Mouse (Mus musculus): Measurements from ENCODE around the gene 4930469K13Rik. TPM values are rescaled to one million over a fixed set of nuclear protein-coding genes. Genes with fewer than 3 reads are reported as not detected.
A peak's percentile ranks its signal among the peaks of the same experiment; 100 is the strongest.

Gene 4930469K13Rik
- polyA plus RNA-seq, 1 experiment from 2014 or later, result not detected

- no peak for ATAC-seq (ENCODE audit: low read depth)
- Histone ChIP-seq H3K4me3 (ENCODE audit: low read depth, low read length) (no peak overlapping the region), H3K9me3 (replicated peaks; ENCODE audit: control insufficient read depth, low read length) (no peaks in the 10 kb centered on the region), H3K27ac (ENCODE audit: low read length) (no peak overlapping the region), H3K4me2 (ENCODE audit: low read depth, low read length) (no peak overlapping the region), H3K36me3 (ENCODE audit: control insufficient read depth, insufficient read depth) (no peaks in the 10 kb centered on the region), H3K27me3 (ENCODE audit: control insufficient read depth, insufficient read depth, low read depth, low read length) (no peaks in the 10 kb centered on the region), H3K4me1 (ENCODE audit: control insufficient read depth, low read depth, low read length) (no peaks in the 10 kb centered on the region; the same call in 1 of the 2 replicates), H3K9ac (ENCODE audit: low read depth, low read length) (no peak overlapping the region)
- WGBS (ENCODE audit: insufficient replicate concordance), result 46% methylated on average over 6 of the region's 6 CpGs
Measured at GRCm38 (mm10) chr11:34053031-34053818, 45.1 kb downstream of the 4930469K13Rik start.

- Histone ChIP-seq H3K27me3 (ENCODE audit: control insufficient read depth, insufficient read depth, low read depth, low read length) (no peaks in the 10 kb centered on the region), H3K4me3 (ENCODE audit: low read depth, low read length) (no peak overlapping the region), H3K9ac (ENCODE audit: low read depth, low read length) (no peak overlapping the region), H3K36me3 (ENCODE audit: control insufficient read depth, insufficient read depth) (no peaks in the 10 kb centered on the region), H3K4me2 (ENCODE audit: low read depth, low read length) (no peak overlapping the region), H3K9me3 (replicated peaks; ENCODE audit: control insufficient read depth, low read length) (no peaks in the 10 kb centered on the region), H3K27ac (ENCODE audit: low read length) (no peak overlapping the region), H3K4me1 (ENCODE audit: control insufficient read depth, low read depth, low read length) (no peaks in the 10 kb centered on the region; the same call in 1 of the 2 replicates)
- WGBS (ENCODE audit: insufficient replicate concordance), result 7% methylated on average over 2 of the region's 2 CpGs
- no peak for ATAC-seq (ENCODE audit: low read depth)
Measured at GRCm38 (mm10) chr11:34050643-34051042, 47.7 kb downstream of the 4930469K13Rik start.

DNA sequence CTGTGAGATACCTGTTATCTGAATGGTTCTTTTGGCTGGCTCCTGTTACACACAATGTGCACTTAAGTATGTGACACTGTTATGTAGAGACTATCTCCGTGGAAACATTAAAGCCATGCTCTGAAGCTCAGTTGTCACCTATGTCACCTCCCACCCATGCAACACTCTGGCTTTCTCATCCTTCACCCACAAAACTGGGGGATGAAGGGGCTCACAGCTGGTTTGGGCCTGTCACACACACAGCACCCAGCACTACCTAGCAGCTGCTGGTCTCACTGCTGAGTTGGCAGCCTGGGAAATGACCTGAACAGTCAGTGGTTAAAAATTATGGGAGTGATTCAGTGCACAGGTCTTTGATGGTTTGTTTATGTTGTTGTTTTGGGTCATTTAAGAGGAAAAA is 48.3 kb downstream of the 4930469K13Rik start:
- Histone ChIP-seq H3K27me3 (ENCODE audit: control insufficient read depth, insufficient read depth, low read depth, low read length) (no peaks in the 10 kb centered on the region), H3K9ac (ENCODE audit: low read depth, low read length) (no peak overlapping the region), H3K4me1 (ENCODE audit: control insufficient read depth, low read depth, low read length) (no peaks in the 10 kb centered on the region; the same call in 1 of the 2 replicates), H3K4me2 (ENCODE audit: low read depth, low read length) (no peak overlapping the region), H3K27ac (ENCODE audit: low read length) (no peak overlapping the region), H3K4me3 (ENCODE audit: low read depth, low read length) (no peak overlapping the region), H3K36me3 (ENCODE audit: control insufficient read depth, insufficient read depth) (no peaks in the 10 kb centered on the region), H3K9me3 (replicated peaks; ENCODE audit: control insufficient read depth, low read length) (no peaks in the 10 kb centered on the region)
- ATAC-seq (ENCODE audit: low read depth), result no peak
- 52% methylated on average over 1 of the region's 1 CpGs for WGBS (ENCODE audit: insufficient replicate concordance)

- ATAC-seq (ENCODE audit: low read depth), result no peak
- 61% methylated on average over 1 of the region's 1 CpGs for WGBS (ENCODE audit: insufficient replicate concordance)
- peak overlapping the region; percentile 33 for H3K4me3 ChIP-seq (ENCODE audit: low read depth, low read length)
- H3K4me2 ChIP-seq (ENCODE audit: low read depth, low read length), result peak overlapping the region; percentile 36
- no peaks in the 10 kb centered on the region for H3K36me3 ChIP-seq (ENCODE audit: control insufficient read depth, insufficient read depth)
- H3K4me1 ChIP-seq (ENCODE audit: control insufficient read depth, low read depth, low read length), result no peaks in the 10 kb centered on the region; the same call in 1 of the 2 replicates
- H3K27ac ChIP-seq (ENCODE audit: low read length), result no peak overlapping the region
- H3K9ac ChIP-seq (ENCODE audit: low read depth, low read length), result no peak overlapping the region
- H3K27me3 ChIP-seq (ENCODE audit: control insufficient read depth, insufficient read depth, low read depth, low read length), result no peaks in the 10 kb centered on the region
- H3K9me3 ChIP-seq (replicated peaks; ENCODE audit: control insufficient read depth, low read length), result no peaks in the 10 kb centered on the region
Measured at GRCm38 (mm10) chr11:34049125-34049379, 49.3 kb downstream of the 4930469K13Rik start.

DNA sequence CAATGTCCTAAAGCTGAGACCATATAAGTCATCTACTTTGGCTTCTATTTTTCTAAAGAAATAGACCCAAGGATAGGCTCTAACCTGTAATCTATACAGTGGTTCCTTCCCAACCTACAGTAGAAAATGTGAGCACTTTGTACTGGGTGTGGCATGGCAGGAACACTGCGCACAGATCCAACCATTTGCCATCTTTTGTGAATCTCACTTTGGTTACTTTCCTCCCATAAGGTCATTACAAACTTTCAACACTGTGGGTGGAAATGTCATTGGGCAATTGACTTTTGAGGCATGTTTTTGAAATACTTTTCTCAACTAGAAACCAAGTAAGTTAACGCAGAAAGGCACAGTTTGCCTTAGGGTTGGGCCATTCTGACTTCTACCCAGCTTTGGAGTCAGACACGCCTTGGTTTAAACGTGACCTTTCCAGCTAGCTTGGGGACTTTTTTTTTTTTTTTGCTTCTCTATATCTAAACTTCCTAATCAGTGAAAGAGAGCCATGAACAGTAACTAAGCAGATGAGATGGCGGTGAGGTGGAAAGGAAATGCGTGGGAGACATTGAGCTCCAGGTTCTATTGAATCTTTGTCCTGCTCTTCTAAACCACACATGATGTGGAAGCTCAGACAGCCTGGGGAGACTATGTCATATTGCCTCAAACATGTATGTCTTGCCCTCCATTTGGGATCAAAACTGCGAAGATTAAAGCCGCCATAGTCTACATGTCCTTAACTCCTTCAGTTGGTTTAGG is 49.8 kb downstream of the 4930469K13Rik start:
- no peak overlapping the region for H3K9ac ChIP-seq (ENCODE audit: low read depth, low read length)
- H3K4me3 ChIP-seq (ENCODE audit: low read depth, low read length), result peak overlapping the region; percentile 41
- WGBS (ENCODE audit: insufficient replicate concordance), result 66% methylated on average over 8 of the region's 8 CpGs
- no peaks in the 10 kb centered on the region for H3K36me3 ChIP-seq (ENCODE audit: control insufficient read depth, insufficient read depth)
- H3K27ac ChIP-seq (ENCODE audit: low read length), result no peak overlapping the region
- no peak for ATAC-seq (ENCODE audit: low read depth)
- peak overlapping the region; percentile 36 for H3K4me2 ChIP-seq (ENCODE audit: low read depth, low read length)
- H3K9me3 ChIP-seq (replicated peaks; ENCODE audit: control insufficient read depth, low read length), result no peaks in the 10 kb centered on the region
- no peaks in the 10 kb centered on the region for H3K27me3 ChIP-seq (ENCODE audit: control insufficient read depth, insufficient read depth, low read depth, low read length)
- H3K4me1 ChIP-seq (ENCODE audit: control insufficient read depth, low read depth, low read length), result no peaks in the 10 kb centered on the region; the same call in 1 of the 2 replicates

DNA sequence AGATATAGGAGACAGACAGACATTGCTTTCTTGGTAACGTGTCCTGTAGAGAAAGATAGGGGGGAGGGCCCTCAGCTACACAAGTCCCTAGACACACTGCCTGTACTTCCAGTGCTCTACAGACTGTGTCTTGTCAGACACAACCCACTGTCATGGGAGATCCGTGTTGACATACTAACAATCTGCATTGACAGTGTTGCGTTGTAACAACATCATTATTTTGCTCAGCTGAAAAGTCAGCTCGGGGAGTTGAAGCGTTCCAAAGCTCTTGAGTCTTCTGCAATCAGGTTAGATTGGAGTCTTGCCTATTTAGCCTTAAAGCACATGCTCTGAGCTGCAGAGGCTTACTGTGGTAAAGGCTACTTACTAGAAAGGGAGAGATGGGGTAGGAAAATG is 50.8 kb downstream of the 4930469K13Rik start:
- WGBS (ENCODE audit: insufficient replicate concordance), result 45% methylated on average over 5 of the region's 5 CpGs
- ATAC-seq (ENCODE audit: low read depth), result no peak
- Histone ChIP-seq H3K27ac (ENCODE audit: low read length) (no peak overlapping the region), H3K4me3 (ENCODE audit: low read depth, low read length) (peak overlapping the region; percentile 41), H3K36me3 (ENCODE audit: control insufficient read depth, insufficient read depth) (no peaks in the 10 kb centered on the region), H3K27me3 (ENCODE audit: control insufficient read depth, insufficient read depth, low read depth, low read length) (no peaks in the 10 kb centered on the region), H3K4me1 (ENCODE audit: control insufficient read depth, low read depth, low read length) (no peaks in the 10 kb centered on the region), H3K9me3 (replicated peaks; ENCODE audit: control insufficient read depth, low read length) (no peaks in the 10 kb centered on the region), H3K4me2 (ENCODE audit: low read depth, low read length) (no peak overlapping the region), H3K9ac (ENCODE audit: low read depth, low read length) (no peak overlapping the region)

DNA sequence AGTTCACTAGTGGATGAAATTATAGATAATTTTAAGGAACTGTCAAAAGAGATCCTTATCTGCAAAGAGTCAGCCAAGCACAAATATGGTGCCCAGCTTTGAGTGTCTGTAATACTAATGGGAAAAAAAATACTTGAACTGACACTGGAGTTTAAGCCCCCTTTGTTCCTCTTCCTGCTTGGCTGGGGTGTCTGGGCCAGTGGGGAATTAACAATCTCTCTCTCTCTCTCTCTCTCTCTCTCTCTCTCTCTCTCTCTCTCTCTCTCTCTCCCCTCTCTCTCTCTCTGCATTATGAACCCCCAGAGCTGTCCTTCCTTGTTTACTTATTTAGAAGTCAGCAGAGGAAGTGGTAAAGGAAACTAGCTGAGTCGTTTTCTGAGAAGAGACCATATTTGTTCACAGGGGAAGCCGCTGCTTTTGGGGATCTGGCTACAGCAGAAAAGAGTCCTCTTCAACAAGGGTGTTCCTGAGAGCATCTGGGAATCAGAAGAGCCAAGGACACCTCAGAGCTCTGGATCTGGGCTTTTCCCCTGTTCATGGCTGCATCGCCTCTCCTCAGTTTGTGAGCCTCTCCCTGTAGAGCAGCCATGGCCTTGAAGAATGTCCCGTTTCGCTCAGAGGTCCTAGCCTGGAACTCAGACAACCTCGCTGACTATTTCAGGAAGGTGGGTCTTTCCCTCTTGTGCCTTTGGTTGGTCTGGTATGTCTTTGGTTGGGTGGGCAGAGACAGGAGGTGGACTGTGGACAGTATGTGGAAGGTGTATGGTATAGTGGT is 51.4 kb downstream of the 4930469K13Rik start, which contains the start of gene Lcp2:
TSS of gene Lcp2 (plus strand) at position 154 of the 775 bp plus-strand sequence.
- Histone ChIP-seq H3K4me3 (ENCODE audit: low read depth, low read length) (peak within 1 kb of the TSS; percentile 41), H3K27me3 (ENCODE audit: control insufficient read depth, insufficient read depth, low read depth, low read length) (no peaks in the 10 kb centered on the region), H3K4me2 (ENCODE audit: low read depth, low read length) (no peak within 1 kb of the TSS), H3K36me3 (ENCODE audit: control insufficient read depth, insufficient read depth) (no peaks in the 10 kb centered on the region), H3K27ac (ENCODE audit: low read length) (0 out of 2 replicates have a peak within 1 kb of the TSS, but pooled peaks have one; percentile 3), H3K9me3 (replicated peaks; ENCODE audit: control insufficient read depth, low read length) (no peaks in the 10 kb centered on the region), H3K4me1 (ENCODE audit: control insufficient read depth, low read depth, low read length) (no peaks in the 10 kb centered on the region), H3K9ac (ENCODE audit: low read depth, low read length) (peak within 1 kb of the TSS; percentile 8; the same call in 1 of the 2 replicates)
- 21% methylated on average over 6 of the region's 6 CpGs for WGBS (ENCODE audit: insufficient replicate concordance)
- ATAC-seq (ENCODE audit: low read depth), result no peak

GRCm38 (mm10) chr11:34042808-34043207 is 55.5 kb downstream of the 4930469K13Rik start:
- WGBS (ENCODE audit: insufficient replicate concordance), result 46% methylated on average over 1 of the region's 1 CpGs
- Histone ChIP-seq H3K4me1 (ENCODE audit: control insufficient read depth, low read depth, low read length) (no peaks in the 10 kb centered on the region), H3K36me3 (ENCODE audit: control insufficient read depth, insufficient read depth) (no peaks in the 10 kb centered on the region), H3K27me3 (ENCODE audit: control insufficient read depth, insufficient read depth, low read depth, low read length) (no peaks in the 10 kb centered on the region), H3K9me3 (replicated peaks; ENCODE audit: control insufficient read depth, low read length) (no peaks in the 10 kb centered on the region), H3K27ac (ENCODE audit: low read length) (no peak overlapping the region), H3K4me3 (ENCODE audit: low read depth, low read length) (no peak overlapping the region), H3K9ac (ENCODE audit: low read depth, low read length) (no peak overlapping the region), H3K4me2 (ENCODE audit: low read depth, low read length) (no peak overlapping the region)
- no peak for ATAC-seq (ENCODE audit: low read depth)
